8 mouse cellular contexts compared by ENCODE assay signal in genomic region chr2:33886386-33887327, GRCm38 (mm10). TPM values are rescaled to one million over a fixed set of nuclear protein-coding genes. Genes with fewer than 3 reads are reported as not detected.
A peak's percentile ranks its signal among the peaks of the same experiment; 100 is the strongest.
DNase-seq lines count a peak whose midpoint lies in the region; ATAC-seq and TF ChIP-seq lines count a peak whose summit lies in the region.

No protein-coding gene starts in this region.

- peak; percentile 30 for DNase-seq in kidney, adult 2 months
- no peak for DNase-seq in kidney, adult 11 months
- peak; percentile 29 for DNase-seq in c-Kit-negative CD71-positive TER-119-positive erythroid progenitor cells, embryonic 14.5 days (ENCODE audit: low read depth, low spot score)
- DNase-seq in forebrain, embryonic 10.5 days (ENCODE audit: extremely low spot score, low spot score), result peak; percentile 58
- DNase-seq in heart, postnatal 36 days, result peak; percentile 31 to 72
- DNase-seq in left cerebral cortex, adult 8-10 months (ENCODE audit: low spot score in 2 of 2), result peak; percentile 33 to 38
- peak; percentile 43 to 63 for DNase-seq in spleen, postnatal 10 days (ENCODE audit: low spot score in 2 of 2)

- no peak for TF ChIP-seq CTCF in kidney, adult 2 months (conservative IDR thresholded peaks at IDR 0.05; ENCODE audit: insufficient read depth, insufficient read length, low read depth, low read length)

- H3K4me2 ChIP-seq in midbrain, embryonic 12.5 days (replicated peaks), result peak overlapping the region; percentile 89

- 5% methylated on average over 51 of the region's 51 CpGs for WGBS in kidney, adult 2 months
- WGBS in forebrain, embryonic 10.5 days, result 1% methylated on average over 51 of the region's 51 CpGs
- 1% methylated on average over 46 of the region's 51 CpGs for WGBS in midbrain, embryonic 12.5 days

- H3K4me3 ChIP-seq in kidney, adult 2 months (ENCODE audit: insufficient read depth, low read depth, low read length), result peak overlapping the region; percentile 57
- peak overlapping the region; percentile 90 for H3K4me3 ChIP-seq in forebrain, embryonic 10.5 days
- H3K4me3 ChIP-seq in midbrain, embryonic 12.5 days, result peak overlapping the region; percentile 93

- intact Hi-C loops in heart, postnatal 36 days (cut with DNase I), result loop anchor here (5.0 kb wide), 1 partner anchor 64 kb away; no protein-coding TSS in a partner anchor

- no peak for TF ChIP-seq POLR2A in kidney, adult 2 months (IDR thresholded peaks at IDR 0.05; ENCODE audit: low read depth, low read length)

- H3K27me3 ChIP-seq in kidney, adult 2 months (replicated peaks; ENCODE audit: control insufficient read depth, insufficient read depth, low read length), result no peaks in the 10 kb centered on the region
- H3K27me3 ChIP-seq in forebrain, embryonic 10.5 days (ENCODE audit: poor library complexity, severe bottlenecking), result no peaks in the 10 kb centered on the region
- no peaks in the 10 kb centered on the region for H3K27me3 ChIP-seq in midbrain, embryonic 12.5 days

- peaks cover 10% of the 10 kb centered on the region; the same call in 1 of the 2 replicates for H3K4me1 ChIP-seq in kidney, adult 2 months (ENCODE audit: control insufficient read depth, insufficient read depth, low read length)
- peaks cover 41% of the 10 kb centered on the region for H3K4me1 ChIP-seq in forebrain, embryonic 10.5 days
- H3K4me1 ChIP-seq in midbrain, embryonic 12.5 days, result peaks cover 48% of the 10 kb centered on the region

- H3K36me3 ChIP-seq in kidney, adult 2 months (ENCODE audit: control insufficient read depth, insufficient read depth, low read length), result no peaks in the 10 kb centered on the region
- no peaks in the 10 kb centered on the region for H3K36me3 ChIP-seq in forebrain, embryonic 10.5 days (replicated peaks)
- no peaks in the 10 kb centered on the region for H3K36me3 ChIP-seq in midbrain, embryonic 12.5 days

- H3K27ac ChIP-seq in kidney, adult 2 months (ENCODE audit: insufficient read depth, low read depth, low read length), result 0 out of 2 replicates have a peak overlapping the region, but pooled peaks have one; percentile 18
- H3K27ac ChIP-seq in forebrain, embryonic 10.5 days, result peak overlapping the region; percentile 98
- H3K27ac ChIP-seq in midbrain, embryonic 12.5 days (replicated peaks), result peak overlapping the region; percentile 99

- H3K9me3 ChIP-seq in forebrain, embryonic 10.5 days, result no peaks in the 10 kb centered on the region
- H3K9me3 ChIP-seq in midbrain, embryonic 12.5 days, result no peaks in the 10 kb centered on the region

- peak; percentile 58 for ATAC-seq in midbrain, embryonic 12.5 days (ENCODE audit: low FRiP score, low read depth)

- H3K9ac ChIP-seq in midbrain, embryonic 12.5 days (replicated peaks), result peak overlapping the region; percentile 99

RNA-seq across cellular contexts. Expression of gene Mvb12b, which starts 1.1 kb away (rescaled TPM):
- polyA plus RNA-seq in kidney, adult 2 months (2012; rRNA removed), result 29.2 and 34.5 TPM in 2 replicates
- polyA plus RNA-seq in forebrain, embryonic 10.5 days (2016; fragmentation: Nextera tagmentation; extraction: Ambion mirVana), result 15.7 and 15.8 TPM in 2 replicates
- total RNA-seq in heart, postnatal 36 days (2021), result 10 to 100 TPM; 17.3 to 18.0 TPM
- total RNA-seq in left cerebral cortex, adult 8-10 months (2022), result 10 to 100 TPM; 76.9 to 87.4 (median 79.7) TPM
- polyA plus RNA-seq in midbrain, embryonic 12.5 days (2016; fragmentation: Nextera tagmentation; extraction: Ambion mirVana), result 55.6 and 58.3 TPM in 2 replicates

Comparison
In these comparisons a context has a peak if more than half of its experiments do, and no peak if none do; other contexts are left out.
1. H3K27ac ChIP-seq: peak in every context shown above with its lines; median percentile 99 in midbrain, embryonic 12.5 days; 98 in forebrain, embryonic 10.5 days; 18 in kidney, adult 2 months.